Mouse (Mus musculus): ENCODE data around the gene Fam214b.

GRCm38 (mm10) chr4:43058392-43058752, 12.4 kb upstream of the Fam214b start:
- no peak for TF ChIP-seq EP300 (IDR thresholded peaks at IDR 0.05; ENCODE audit: low read depth)
- TF ChIP-seq CTCF (IDR thresholded peaks at IDR 0.05; ENCODE audit: low read depth) = no peak
